In the genomic region with DNA sequence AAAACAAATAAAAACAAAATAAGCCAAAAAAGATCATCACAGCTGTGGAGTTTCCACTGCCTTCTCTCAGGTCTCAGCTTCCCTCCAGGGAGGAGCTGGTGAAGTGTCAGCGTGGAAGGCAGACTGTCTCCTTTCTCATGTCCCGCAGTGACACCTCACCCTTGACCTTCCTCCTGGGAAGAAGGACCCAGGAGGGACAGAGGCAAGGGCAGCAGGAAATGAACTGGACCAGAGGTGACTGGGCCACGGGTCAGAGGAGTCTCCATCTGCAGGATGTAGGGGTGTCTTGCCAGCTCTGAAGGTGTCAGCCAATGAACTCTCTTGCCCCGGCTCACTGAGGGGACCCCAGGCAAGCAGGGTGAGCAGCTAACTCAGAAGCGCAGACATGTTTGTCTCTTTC, we compare ENCODE assay signal across 28 mouse cellular contexts. TPM values are rescaled to one million over a fixed set of nuclear protein-coding genes. Genes with fewer than 3 reads are reported as not detected.
DNase-seq lines count a peak whose midpoint lies in the region; ATAC-seq and TF ChIP-seq lines count a peak whose summit lies in the region.
"Had no signal": no experiment of that assay in that cellular context is flagged by ENCODE, and none has a peak within 500 bp of the region (broad histone marks: within the 10 kb centered on the region; RNA-seq: fewer than 3 reads in every experiment).

No protein-coding gene starts in this region.

- H3K27ac ChIP-seq in kidney, adult 2 months (ENCODE audit: insufficient read depth, low read depth, low read length): no peak overlapping the region
- H3K27ac ChIP-seq in kidney, embryonic 16.5 days (ENCODE audit: low read length): no peak overlapping the region
- H3K27ac ChIP-seq: embryonic facial prominence, embryonic 12.5 days; embryonic facial prominence, embryonic 15.5 days; gastrocnemius, adult 2 months; heart, embryonic 15.5 days; hindbrain, embryonic 14.5 days; hindbrain, postnatal 0 days had no signal

- no peaks in the 10 kb centered on the region for H3K27me3 ChIP-seq in kidney, adult 2 months (replicated peaks; ENCODE audit: control insufficient read depth, insufficient read depth, low read length)
- H3K27me3 ChIP-seq in kidney, embryonic 16.5 days (ENCODE audit: insufficient read depth, low read length): no peaks in the 10 kb centered on the region
- H3K27me3 ChIP-seq: embryonic facial prominence, embryonic 12.5 days; embryonic facial prominence, embryonic 15.5 days; heart, embryonic 12.5 days; heart, embryonic 15.5 days; Patski had no signal

- H3K4me2 ChIP-seq in kidney, embryonic 16.5 days (replicated peaks; ENCODE audit: low read depth, low read length): no peak overlapping the region
- H3K4me2 ChIP-seq: embryonic facial prominence, embryonic 12.5 days; embryonic facial prominence, embryonic 15.5 days; heart, embryonic 12.5 days; heart, embryonic 15.5 days; hindbrain, embryonic 14.5 days had no signal

- TF ChIP-seq POLR2A in kidney, adult 2 months (IDR thresholded peaks at IDR 0.05; ENCODE audit: low read depth, low read length): no peak

- no peaks in the 10 kb centered on the region for H3K36me3 ChIP-seq in kidney, adult 2 months (ENCODE audit: control insufficient read depth, insufficient read depth, low read length)
- H3K36me3 ChIP-seq in kidney, embryonic 16.5 days (ENCODE audit: insufficient read depth, low read length): no peaks in the 10 kb centered on the region
- H3K36me3 ChIP-seq: embryonic facial prominence, embryonic 12.5 days; embryonic facial prominence, embryonic 15.5 days; G1E; heart, embryonic 12.5 days; heart, embryonic 15.5 days had no signal

- DNase-seq in adrenal gland, postnatal 10 days: peak; percentile 62
- DNase-seq in adrenal gland, postnatal 25 days: no peak
- peak; percentile 56 for DNase-seq in kidney, adult 2 months
- no peak for DNase-seq in kidney, adult 8-10 months
- DNase-seq in kidney, postnatal 36 days: peak; percentile 23 to 53
- no peak for DNase-seq in natural killer cell, adult 2 months (ENCODE audit: low spot score in 2 of 2)
- DNase-seq: B cell, adult 2 months; cerebellum, adult 11 months; cerebellum, adult 2 months; cerebellum, adult 9-11 months; cerebellum, postnatal 25 days; forebrain, postnatal 0 days; gastrocnemius, adult 2 months; gastrocnemius, postnatal 14 days; heart, adult 18-20 months; heart, postnatal 10 days; heart, postnatal 4 days had no signal

- no peak for TF ChIP-seq CTCF in kidney, adult 2 months (conservative IDR thresholded peaks at IDR 0.05; ENCODE audit: insufficient read depth, insufficient read length, low read depth, low read length)

- no peak overlapping the region for H3K9ac ChIP-seq in kidney, embryonic 16.5 days (replicated peaks; ENCODE audit: low read length)
- H3K9ac ChIP-seq: embryonic facial prominence, embryonic 12.5 days; embryonic facial prominence, embryonic 15.5 days; forebrain, postnatal 0 days; heart, embryonic 12.5 days; heart, embryonic 15.5 days; hindbrain, embryonic 14.5 days had no signal

- H3K4me3 ChIP-seq in kidney, adult 2 months (ENCODE audit: insufficient read depth, low read depth, low read length): no peak overlapping the region
- no peak overlapping the region for H3K4me3 ChIP-seq in kidney, embryonic 16.5 days (ENCODE audit: low read length)
- H3K4me3 ChIP-seq: embryonic facial prominence, embryonic 12.5 days; embryonic facial prominence, embryonic 15.5 days; gastrocnemius, adult 2 months; heart, embryonic 12.5 days; heart, embryonic 15.5 days had no signal

- WGBS in kidney, adult 2 months: 48% methylated on average over 5 of the region's 5 CpGs
- 37% methylated on average over 5 of the region's 5 CpGs for WGBS in kidney, embryonic 16.5 days

- no peak for ATAC-seq in kidney, embryonic 16.5 days (ENCODE audit: low FRiP score, low TSS enrichment)
- ATAC-seq: forebrain, embryonic 14.5 days; forebrain, postnatal 0 days; hindbrain, postnatal 0 days; inflammation-experienced regulatory T-cells, adult 6 months; Patski had no signal

- H3K9me3 ChIP-seq in kidney, embryonic 16.5 days (ENCODE audit: low read length): no peaks in the 10 kb centered on the region
- H3K9me3 ChIP-seq: embryonic facial prominence, embryonic 12.5 days; embryonic facial prominence, embryonic 15.5 days; G1E; heart, embryonic 12.5 days; heart, embryonic 15.5 days had no signal

- H3K4me1 ChIP-seq in kidney, adult 2 months (ENCODE audit: control insufficient read depth, insufficient read depth, low read length): no peaks in the 10 kb centered on the region
- H3K4me1 ChIP-seq in kidney, embryonic 16.5 days (ENCODE audit: insufficient read depth, low read length): no peaks in the 10 kb centered on the region
- H3K4me1 ChIP-seq: embryonic facial prominence, embryonic 12.5 days had no signal

RNA-seq across cellular contexts. Expression of a gene that starts 7.9 kb away (rescaled TPM):
- 100 to 1,000 TPM; 115 to 146 TPM for total RNA-seq in adrenal gland, postnatal 10 days (2021)
- 122 and 148 TPM in 2 replicates for total RNA-seq in adrenal gland, postnatal 25 days (2021)
- 22.2 and 25.9 TPM in 2 replicates for polyA plus RNA-seq in kidney, adult 2 months (2012; rRNA removed)
- 123 and 131 TPM in 2 replicates for polyA plus RNA-seq in kidney, embryonic 16.5 days (2015; fragmentation: Nextera tagmentation; extraction: Ambion mirVana)

Comparison
In these comparisons a context has a peak if more than half of its experiments do, and no peak if none do; other contexts are left out.
1. DNase-seq: peak in adrenal gland, postnatal 10 days (single experiment), kidney, adult 2 months (single experiment) and kidney, postnatal 36 days (2 of 2); none in adrenal gland, postnatal 25 days (single experiment), kidney, adult 8-10 months (0 of 2) and natural killer cell, adult 2 months (0 of 2).